Mouse (Mus musculus): ENCODE results near the gene Mrrf. TPM values are rescaled to one million over a fixed set of nuclear protein-coding genes. Genes with fewer than 3 reads are reported as not detected.

Gene Mrrf
- 16.9 and 26.2 TPM in 2 replicates for polyA plus RNA-seq (2015; fragmentation: Nextera tagmentation; extraction: Ambion mirVana)

GRCm38 (mm10) chr2:36136300-36136941 lies at the start of gene Mrrf, which contains the start of gene Rbm18:
TSS of gene Mrrf (plus strand) at chr2:36136389.
TSS of gene Rbm18 (minus strand) at chr2:36136773.

GRCm38 (mm10) chr2:36104956-36105741 lies 31.0 kb upstream of the Mrrf start, which contains the start of gene Lhx6:
TSS of gene Lhx6 (minus strand) at chr2:36105408.

GRCm38 (mm10) chr2:36230366-36230765 lies 94.2 kb downstream of the Mrrf start, which contains the start of gene Ptgs1:
TSS of gene Ptgs1 (plus strand) at chr2:36230426.

Other genes with a start within 250 kb of the Mrrf start
- 1.4 and 2.0 TPM in 2 replicates for gene Ttll11, start 156.5 kb upstream of the Mrrf start, polyA plus RNA-seq (2015; fragmentation: Nextera tagmentation; extraction: Ambion mirVana)
- gene Ndufa8, start 87.0 kb upstream of the Mrrf start, polyA plus RNA-seq (2015; fragmentation: Nextera tagmentation; extraction: Ambion mirVana) = 186 and 229 TPM in 2 replicates
- not detected in 2 replicates for gene Morn5, start 86.9 kb upstream of the Mrrf start, polyA plus RNA-seq (2015; fragmentation: Nextera tagmentation; extraction: Ambion mirVana)
- gene Lhx6, start 31.0 kb upstream of the Mrrf start, polyA plus RNA-seq (2015; fragmentation: Nextera tagmentation; extraction: Ambion mirVana) = 0.62 and 0.65 TPM in 2 replicates
- 46.0 and 49.0 TPM in 2 replicates for gene Rbm18, start 384 bp downstream of the Mrrf start, polyA plus RNA-seq (2015; fragmentation: Nextera tagmentation; extraction: Ambion mirVana)
- gene Ptgs1, start 94.0 kb downstream of the Mrrf start, polyA plus RNA-seq (2015; fragmentation: Nextera tagmentation; extraction: Ambion mirVana) = 18.5 and 19.7 TPM in 2 replicates
- not detected in 2 replicates for gene Olfr338, start 237.1 kb downstream of the Mrrf start, polyA plus RNA-seq (2015; fragmentation: Nextera tagmentation; extraction: Ambion mirVana)

Measured in adrenal gland, postnatal 0 days (tissue).